Mouse (Mus musculus) liver, adult 2 months (tissue): Measurements from ENCODE around the gene Cdc42ep2.

Experiments
- CTCF ChIP-seq: fragments of 200-500 bp; IDR thresholded peaks from 2 replicates; pipeline ENCODE4 v1.5.1; 2011; ENCODE audit warnings: low read depth, low read length, control low read depth
- POLR2A ChIP-seq: fragments of 200-500 bp; IDR thresholded peaks from 2 replicates; pipeline ENCODE4 v1.6.1; 2011; ENCODE audit warnings: low read length, control low read depth; ENCODE audit not compliant: insufficient read depth; ENCODE audit errors: extremely low read depth

DNA sequence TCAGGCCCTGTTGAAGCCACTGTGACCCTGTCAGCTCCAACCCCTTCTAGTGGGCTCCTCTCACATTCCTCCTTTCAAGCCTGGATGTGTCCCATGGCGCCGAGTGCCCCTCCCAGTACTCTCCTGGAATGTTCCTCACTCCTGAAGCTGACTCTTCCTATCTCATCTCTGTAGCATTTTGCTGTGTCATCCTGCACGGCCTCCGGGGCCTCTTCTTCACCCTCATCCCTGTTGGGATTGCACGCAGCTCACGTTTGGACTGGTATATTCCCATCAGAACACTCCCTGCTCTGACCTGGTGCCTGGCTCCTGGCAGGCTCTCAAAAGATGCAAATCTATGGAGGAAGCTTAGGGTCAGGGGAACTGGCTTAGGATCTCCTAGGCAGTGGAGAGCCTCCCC, 42.2 kb upstream of the Cdc42ep2 start:
- no peak for TF ChIP-seq POLR2A
- TF ChIP-seq CTCF: no peak
